Mouse (Mus musculus) forebrain, embryonic 14.5 days (tissue): ENCODE measurements around the gene Sf1. TPM values are rescaled to one million over a fixed set of nuclear protein-coding genes. Genes with fewer than 3 reads are reported as not detected.
A peak's percentile ranks its signal among the peaks of the same experiment; 100 is the strongest.

Source experiments
- ATAC-seq: fragments of 200-750 bp; cut with Nextera tagmentation; 2 replicates; pipeline ENCODE4 v1.8.0; 2017; ENCODE audit warnings: mild to moderate bottlenecking, moderate library complexity
- DNase-seq: peaks from one replicate; pipeline ENCODE4 v3.0.0-alpha.2; 2015; ENCODE audit warnings: low spot score
- H3K27ac ChIP-seq: fragments of 300-500 bp; sonication (generic); 2 replicates; pipeline ENCODE4 v1.5.1; 2014; ENCODE audit warnings: low read depth, mild to moderate bottlenecking, control low read depth, low read length, moderate library complexity
- H3K27me3 ChIP-seq: fragments of 300-500 bp; sonication (generic); replicated peaks from 2 replicates; pipeline ENCODE4 v1.6.1; 2014; ENCODE audit warnings: low read length, control low read depth, mixed read lengths; ENCODE audit not compliant: control insufficient read depth, insufficient read depth
- H3K36me3 ChIP-seq: fragments of 300-500 bp; sonication (generic); 2 replicates; pipeline ENCODE4 v1.6.1; 2014; ENCODE audit warnings: low read length, control low read depth; ENCODE audit not compliant: control insufficient read depth, insufficient read depth
- H3K4me1 ChIP-seq: fragments of 300-500 bp; sonication (generic); 2 replicates; pipeline ENCODE4 v1.6.1; 2014; ENCODE audit warnings: antibody characterized with exemption, low read length, control low read depth; ENCODE audit not compliant: control insufficient read depth, insufficient read depth
- H3K4me2 ChIP-seq: fragments of 300-500 bp; sonication (generic); 2 replicates; pipeline ENCODE4 v1.6.1; 2014; ENCODE audit warnings: mild to moderate bottlenecking, control low read depth, low read length
- H3K4me3 ChIP-seq: fragments of 300-500 bp; sonication (generic); 2 replicates; pipeline ENCODE4 v1.5.1; 2014; ENCODE audit warnings: low read depth, low read length, control low read depth
- H3K9ac ChIP-seq: fragments of 300-500 bp; sonication (generic); 2 replicates; pipeline ENCODE4 v1.6.1; 2014; ENCODE audit warnings: mild to moderate bottlenecking, low read length, control low read depth, moderate library complexity
- H3K9me3 ChIP-seq: fragments of 300-500 bp; sonication (generic); replicated peaks from 2 replicates; pipeline ENCODE4 v1.6.1; 2016; ENCODE audit warnings: low read length, control low read depth, mixed read lengths; ENCODE audit not compliant: control insufficient read depth
- WGBS: fragments of 180-500 bp; shearing (Covaris S2); extraction: QIAGEN DNeasy Blood & Tissue Kit; methylation state at CpG from one replicate; pipeline ENCODE4 v1.1.7; 2014; 5-methylcytosine and 5-hydroxymethylcytosine counted together
- polyA plus RNA-seq: library from polyadenylated mRNA; unstranded; fragments of >200 nt; fragmentation: Nextera tagmentation; extraction: Ambion mirVana; gene quantifications from 2 replicates; pipeline ENCODE4 v1.2.1, GENCODE M21; 2014

The Sf1 gene
- polyA plus RNA-seq, 1 experiment from 2014 or later = 90.4 TPM

GRCm38 (mm10) chr19:6331719-6332516, 31.6 kb upstream of the Sf1 start:
- Histone ChIP-seq H3K4me2 (peak overlapping the region; percentile 28; the same call in 1 of the 2 replicates), H3K27me3 (no peaks in the 10 kb centered on the region), H3K36me3 (peaks cover under 1% of the 10 kb centered on the region; the same call in 1 of the 2 replicates), H3K27ac (no peak overlapping the region), H3K9ac (peak overlapping the region; percentile 43; the same call in 1 of the 2 replicates), H3K4me1 (peaks cover 13% of the 10 kb centered on the region), H3K9me3 (no peaks in the 10 kb centered on the region), H3K4me3 (no peak overlapping the region)
- ATAC-seq (no peak), DNase-seq (peak; percentile 86)
- 22% methylated on average over 13 of the region's 13 CpGs for WGBS

- Histone ChIP-seq H3K4me2 (peak overlapping the region; percentile 98), H3K4me1 (peaks cover 15% of the 10 kb centered on the region), H3K9ac (peak overlapping the region; percentile 41; the same call in 1 of the 2 replicates), H3K27me3 (no peaks in the 10 kb centered on the region), H3K9me3 (no peaks in the 10 kb centered on the region), H3K4me3 (peak overlapping the region; percentile 83; the same call in 1 of the 2 replicates), H3K36me3 (peaks cover 21% of the 10 kb centered on the region), H3K27ac (peak overlapping the region; percentile 70; the same call in 1 of the 2 replicates)
- WGBS = 57% methylated on average over 9 of the region's 9 CpGs
- no peak; the same call in 1 of the 2 replicates for ATAC-seq
- no peak for DNase-seq
Measured at GRCm38 (mm10) chr19:6333761-6334595, 29.5 kb upstream of the Sf1 start.

- WGBS = under 1% methylated on average over 35 of the region's 43 CpGs
- Histone ChIP-seq H3K27me3 (no peaks in the 10 kb centered on the region), H3K4me2 (peak within 1 kb of the TSS; percentile 98), H3K27ac (peak within 1 kb of the TSS; percentile 70), H3K4me3 (peak within 1 kb of the TSS; percentile 83), H3K36me3 (peaks cover 30% of the 10 kb centered on the region), H3K9me3 (no peaks in the 10 kb centered on the region), H3K4me1 (peaks cover 15% of the 10 kb centered on the region), H3K9ac (peak within 1 kb of the TSS; percentile 83)
- ATAC-seq (peak; percentile 96), DNase-seq (peak; percentile 99)
Measured at GRCm38 (mm10) chr19:6334673-6335457, 28.6 kb upstream of the Sf1 start, which contains the start of gene Men1. TSS of gene Men1 (plus strand) at chr19:6334979.

GRCm38 (mm10) chr19:6335458-6335827, 28.0 kb upstream of the Sf1 start:
- H3K4me1 ChIP-seq = peaks cover 15% of the 10 kb centered on the region
- peak overlapping the region; percentile 83 for H3K9ac ChIP-seq
- peak overlapping the region; percentile 40 for H3K27ac ChIP-seq
- WGBS = 1% methylated on average over 25 of the region's 25 CpGs
- DNase-seq (no peak), ATAC-seq (no peak)
- H3K9me3 ChIP-seq = no peaks in the 10 kb centered on the region
- peaks cover 35% of the 10 kb centered on the region for H3K36me3 ChIP-seq
- H3K4me2 ChIP-seq = peak overlapping the region; percentile 98
- peak overlapping the region; percentile 83 for H3K4me3 ChIP-seq
- H3K27me3 ChIP-seq = no peaks in the 10 kb centered on the region

GRCm38 (mm10) chr19:6336920-6337319, 26.6 kb upstream of the Sf1 start:
- H3K4me2 ChIP-seq = peak overlapping the region; percentile 98
- peaks cover 35% of the 10 kb centered on the region for H3K36me3 ChIP-seq
- no peak for ATAC-seq
- DNase-seq = no peak
- H3K27ac ChIP-seq = no peak overlapping the region
- 93% methylated on average over 10 of the region's 10 CpGs for WGBS
- H3K9me3 ChIP-seq = no peaks in the 10 kb centered on the region
- H3K4me3 ChIP-seq = peak overlapping the region; percentile 83; the same call in 1 of the 2 replicates
- H3K4me1 ChIP-seq = peaks cover 19% of the 10 kb centered on the region
- H3K27me3 ChIP-seq = no peaks in the 10 kb centered on the region
- H3K9ac ChIP-seq = peak overlapping the region; percentile 83; the same call in 1 of the 2 replicates

- Histone ChIP-seq H3K4me1 (peaks cover 19% of the 10 kb centered on the region), H3K9me3 (no peaks in the 10 kb centered on the region), H3K27ac (no peak overlapping the region), H3K36me3 (peaks cover 42% of the 10 kb centered on the region), H3K9ac (no peak overlapping the region), H3K27me3 (no peaks in the 10 kb centered on the region), H3K4me3 (no peak overlapping the region), H3K4me2 (no peak overlapping the region)
- ATAC-seq (no peak), DNase-seq (no peak)
- 96% methylated on average over 7 of the region's 7 CpGs for whole genome bisulfite sequencing
Measured at GRCm38 (mm10) chr19:6338171-6338570, 25.3 kb upstream of the Sf1 start.

- no peak overlapping the region for H3K27ac ChIP-seq
- WGBS = 89% methylated on average over 11 of the region's 11 CpGs
Measured at GRCm38 (mm10) chr19:6338716-6339115, 24.8 kb upstream of the Sf1 start.

GRCm38 (mm10) chr19:6339191-6339590, 24.3 kb upstream of the Sf1 start:
- no peak overlapping the region for H3K4me3 ChIP-seq
- H3K9me3 ChIP-seq = no peaks in the 10 kb centered on the region
- H3K4me1 ChIP-seq = peaks cover 19% of the 10 kb centered on the region
- no peak overlapping the region for H3K4me2 ChIP-seq
- DNase-seq (no peak), ATAC-seq (no peak)
- no peak overlapping the region for H3K9ac ChIP-seq
- WGBS = 93% methylated on average over 6 of the region's 6 CpGs
- no peak overlapping the region for H3K27ac ChIP-seq
- peaks cover 51% of the 10 kb centered on the region for H3K36me3 ChIP-seq
- H3K27me3 ChIP-seq = no peaks in the 10 kb centered on the region

More at GRCm38 (mm10) chr19:6338716-6339115, 24.8 kb upstream of the Sf1 start:
- no peak overlapping the region for H3K9ac ChIP-seq
- DNase-seq = no peak
- no peak for ATAC-seq
- H3K36me3 ChIP-seq = peaks cover 47% of the 10 kb centered on the region
- no peak overlapping the region for H3K4me3 ChIP-seq
- no peak overlapping the region for H3K4me2 ChIP-seq
- H3K4me1 ChIP-seq = peaks cover 19% of the 10 kb centered on the region
- H3K27me3 ChIP-seq = no peaks in the 10 kb centered on the region
- no peaks in the 10 kb centered on the region for H3K9me3 ChIP-seq
